Mouse (Mus musculus) megakaryocyte, embryonic 14.5 days (primary cell): ENCODE results near the gene Pdzd8.

Source experiments
- FLI1 ChIP-seq: IDR thresholded peaks from 2 replicates; pipeline ENCODE4 v1.6.1; 2012; ENCODE audit warnings: low read length, inconsistent platforms, mixed read lengths
- GATA1 ChIP-seq: IDR thresholded peaks from 3 replicates; pipeline ENCODE4 v1.6.1; 2012; ENCODE audit warnings: mixed read lengths, low read length, inconsistent platforms, borderline replicate concordance

GRCm38 (mm10) chr19:59248553-59249286 is 96.9 kb downstream of the Pdzd8 start:
- TF ChIP-seq FLI1 (no peak), GATA1 (no peak; the same call in 2 of the 3 replicates)
